Mouse (Mus musculus) midbrain, postnatal 0 days (tissue): Measurements from ENCODE around the gene Mob3c. TPM values are rescaled to one million over a fixed set of nuclear protein-coding genes. Genes with fewer than 3 reads are reported as not detected.

ENCODE experiments used
- ATAC-seq: fragments of 200-750 bp; cut with Nextera tagmentation; 2 replicates; pipeline ENCODE4 v1.8.0; 2017; ENCODE audit warnings: moderate number of reproducible peaks, mild to moderate bottlenecking, moderate TSS enrichment, moderate library complexity; ENCODE audit not compliant: low FRiP score
- DNase-seq: peaks from one replicate; pipeline ENCODE4 v3.0.0-alpha.2; 2015; ENCODE audit warnings: low spot score
- H3K27ac ChIP-seq: fragments of 300-500 bp; sonication (generic); 2 replicates; pipeline ENCODE4 v1.5.1; 2014; ENCODE audit warnings: low read depth, mild to moderate bottlenecking, low read length, mixed read lengths
- H3K27me3 ChIP-seq: fragments of 300-500 bp; sonication (generic); 2 replicates; pipeline ENCODE4 v1.6.1; 2014; ENCODE audit warnings: low read length, control low read depth, mixed read lengths; ENCODE audit not compliant: insufficient read depth
- H3K36me3 ChIP-seq: fragments of 300-500 bp; sonication (generic); 2 replicates; pipeline ENCODE4 v1.6.1; 2014; ENCODE audit warnings: low read length, control low read depth, mixed read lengths; ENCODE audit not compliant: insufficient read depth
- H3K4me1 ChIP-seq: fragments of 300-500 bp; sonication (generic); 2 replicates; pipeline ENCODE4 v1.6.1; 2014; ENCODE audit warnings: mild to moderate bottlenecking, control low read depth, antibody characterized with exemption, low read length, mixed read lengths; ENCODE audit not compliant: insufficient read depth
- H3K4me2 ChIP-seq: fragments of 300-500 bp; sonication (generic); 2 replicates; pipeline ENCODE4 v1.6.1; 2014; ENCODE audit warnings: low read depth, mild to moderate bottlenecking, low read length, mixed read lengths; ENCODE audit not compliant: poor library complexity, severe bottlenecking
- H3K4me3 ChIP-seq: fragments of 300-500 bp; sonication (generic); 2 replicates; pipeline ENCODE4 v1.5.1; 2014; ENCODE audit warnings: low read depth, mild to moderate bottlenecking, low read length, moderate library complexity
- H3K9ac ChIP-seq: fragments of 300-500 bp; sonication (generic); replicated peaks from 2 replicates; pipeline ENCODE4 v1.6.1; 2014; ENCODE audit warnings: mild to moderate bottlenecking, low read length, moderate library complexity, mixed read lengths; ENCODE audit not compliant: poor library complexity, severe bottlenecking
- H3K9me3 ChIP-seq: fragments of 300-500 bp; sonication (generic); 2 replicates; pipeline ENCODE4 v1.6.1; 2016; ENCODE audit warnings: low read length, control low read depth
- CTCF ChIP-seq: IDR thresholded peaks from 2 replicates; pipeline ENCODE4 v1.5.1; 2016; ENCODE audit warnings: antibody characterized with exemption, mild to moderate bottlenecking
- WGBS: fragments of 180-500 bp; shearing (Covaris S2); extraction: QIAGEN DNeasy Blood & Tissue Kit; methylation state at CpG from one replicate; pipeline ENCODE4 v1.1.7; 2014; 5-methylcytosine and 5-hydroxymethylcytosine counted together
- polyA plus RNA-seq: library from polyadenylated mRNA; unstranded; fragments of >200 nt; fragmentation: Nextera tagmentation; extraction: Ambion mirVana; gene quantifications from 2 replicates; pipeline ENCODE4 v1.2.1, GENCODE M21; 2015
- total RNA-seq: library from RNA; depleted of rRNA; stranded (reverse); fragments of >200 nt; gene quantifications from 2 replicates; pipeline ENCODE4 v1.2.3, GENCODE M21; 2014

The Mob3c gene
- total and polyA plus RNA-seq, 2 experiments from 2014 or later, result 3.1 to 12.1 TPM

- H3K27ac ChIP-seq, result no peak overlapping the region
- TF ChIP-seq CTCF, result no peak
Measured at GRCm38 (mm10) chr4:115820199-115820598, 7.7 kb upstream of the Mob3c start.

DNA sequence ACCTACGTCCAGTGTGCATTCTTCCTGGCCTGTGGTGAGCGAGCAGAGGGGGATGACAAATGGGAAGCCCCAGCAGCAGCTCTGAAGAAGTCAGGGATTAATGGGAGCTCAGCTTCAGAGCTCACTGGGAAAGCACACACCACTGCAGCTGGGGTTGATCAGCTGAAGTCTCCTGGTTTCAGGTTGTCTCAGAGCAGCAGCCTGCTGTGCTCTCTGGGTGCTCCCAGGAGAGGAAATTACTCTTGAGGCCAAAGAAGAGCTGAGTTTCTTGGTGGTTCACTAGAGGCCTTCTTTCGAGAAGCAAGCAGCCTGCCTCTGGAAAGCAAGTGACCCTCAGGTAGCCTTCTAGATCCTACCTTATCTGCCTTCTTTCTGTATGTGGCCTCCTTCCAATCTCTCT lies 6.9 kb upstream of the Mob3c start:
- ATAC-seq, result no peak
- WGBS, result 77% methylated on average over 3 of the region's 3 CpGs
- Histone ChIP-seq H3K4me3 (no peak overlapping the region), H3K27ac (no peak overlapping the region), H3K9ac (no peak overlapping the region), H3K4me2 (no peak overlapping the region), H3K4me1 (no peaks in the 10 kb centered on the region), H3K27me3 (no peaks in the 10 kb centered on the region), H3K36me3 (no peaks in the 10 kb centered on the region), H3K9me3 (no peaks in the 10 kb centered on the region)
- no peak for DNase-seq
- no peak for TF ChIP-seq CTCF

More at GRCm38 (mm10) chr4:115820199-115820598, 7.7 kb upstream of the Mob3c start:
- Histone ChIP-seq H3K4me1 (no peaks in the 10 kb centered on the region), H3K36me3 (peaks cover under 1% of the 10 kb centered on the region; the same call in 1 of the 2 replicates), H3K9ac (no peak overlapping the region), H3K9me3 (no peaks in the 10 kb centered on the region), H3K4me3 (no peak overlapping the region), H3K4me2 (no peak overlapping the region), H3K27me3 (no peaks in the 10 kb centered on the region)
- 78% methylated on average over 3 of the region's 3 CpGs for WGBS
- DNase-seq (no peak), ATAC-seq (no peak)

GRCm38 (mm10) chr4:115821431-115821830 lies 6.5 kb upstream of the Mob3c start:
- no peak for ATAC-seq
- no peaks in the 10 kb centered on the region for H3K9me3 ChIP-seq
- H3K4me3 ChIP-seq, result no peak overlapping the region

DNA sequence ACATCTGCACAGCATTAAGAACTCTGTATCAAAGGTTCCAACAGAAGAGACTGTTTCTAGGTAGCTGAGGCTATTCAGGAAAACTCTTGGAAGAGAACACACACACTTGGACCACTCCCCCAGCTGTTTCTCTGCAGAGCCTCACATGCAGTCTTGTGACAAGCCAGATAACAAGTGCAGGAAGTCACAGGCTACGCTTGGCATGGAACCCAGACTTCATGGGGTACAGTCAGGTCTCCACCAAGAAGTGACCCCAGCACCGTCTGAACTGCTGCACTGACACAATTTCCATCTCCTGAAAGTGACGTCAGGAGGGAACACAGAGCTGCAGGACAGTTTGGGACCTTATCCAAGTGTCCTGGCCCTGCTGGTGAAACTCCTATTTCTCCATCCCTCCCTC lies 6.0 kb upstream of the Mob3c start:
- 0 out of 2 replicates have a peak, but pooled peaks cover under 1% of the 10 kb centered on the region for H3K4me1 ChIP-seq
- WGBS, result 75% methylated on average over 3 of the region's 3 CpGs
- H3K36me3 ChIP-seq, result no peaks in the 10 kb centered on the region

More at GRCm38 (mm10) chr4:115821431-115821830, 6.5 kb upstream of the Mob3c start:
- no peaks in the 10 kb centered on the region for H3K27me3 ChIP-seq
- H3K27ac ChIP-seq, result no peak overlapping the region
- no peaks in the 10 kb centered on the region for H3K36me3 ChIP-seq
- no peaks in the 10 kb centered on the region for H3K4me1 ChIP-seq
- no peak overlapping the region for H3K4me2 ChIP-seq
- no peak overlapping the region for H3K9ac ChIP-seq
- no peak for DNase-seq
- TF ChIP-seq CTCF, result no peak

DNA sequence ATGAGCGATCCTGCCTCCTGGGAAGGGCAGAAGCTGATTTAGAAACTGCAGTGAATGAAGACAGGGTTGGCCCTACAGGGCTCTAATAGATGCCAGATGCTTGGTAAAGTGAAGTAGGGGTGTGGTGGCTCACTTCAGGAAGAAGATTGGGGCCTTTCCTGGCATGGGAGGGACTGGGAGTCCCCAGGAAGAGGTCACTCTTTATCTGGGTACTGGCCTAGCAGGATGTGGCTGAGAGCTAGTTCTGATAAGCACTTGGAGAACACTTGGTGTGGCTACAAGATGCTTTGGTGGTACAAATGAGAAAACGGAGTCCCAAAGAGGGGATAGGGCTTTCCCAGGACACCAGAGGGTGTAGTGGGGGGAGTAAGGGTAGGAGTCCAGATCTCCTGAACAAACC lies 3.7 kb upstream of the Mob3c start:
- 78% methylated on average over 2 of the region's 2 CpGs for WGBS
- no peak for DNase-seq

More for the DNA sequence above, 6.0 kb upstream of the Mob3c start:
- Histone ChIP-seq H3K9me3 (no peaks in the 10 kb centered on the region), H3K9ac (no peak overlapping the region), H3K27ac (no peak overlapping the region), H3K27me3 (no peaks in the 10 kb centered on the region), H3K4me3 (no peak overlapping the region), H3K4me2 (no peak overlapping the region)
- DNase-seq (no peak), ATAC-seq (no peak)
- no peak for TF ChIP-seq CTCF

DNA sequence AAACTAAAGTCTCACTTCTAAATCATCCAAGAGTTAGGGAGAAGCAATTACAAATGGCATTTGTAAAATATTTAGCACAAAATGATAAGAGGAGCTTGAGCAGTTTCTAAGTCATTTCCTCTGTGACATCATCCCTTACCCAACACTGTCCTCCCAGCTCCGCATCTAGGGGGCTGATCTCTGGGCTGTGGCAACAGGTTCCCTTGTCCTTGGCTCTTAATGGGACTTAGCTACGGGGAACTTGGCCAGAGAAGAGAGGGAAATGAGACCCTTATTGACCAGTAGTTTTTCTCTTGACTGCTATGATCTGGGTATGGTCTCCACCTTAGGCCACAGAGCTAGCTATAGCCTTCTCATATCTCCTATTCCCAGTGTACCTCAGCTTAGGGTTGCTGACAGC lies 2.6 kb upstream of the Mob3c start:
- Histone ChIP-seq H3K4me1 (peaks cover 4% of the 10 kb centered on the region; the same call in 1 of the 2 replicates), H3K4me3 (no peak overlapping the region), H3K9me3 (no peaks in the 10 kb centered on the region), H3K4me2 (no peak overlapping the region), H3K9ac (no peak overlapping the region), H3K36me3 (no peaks in the 10 kb centered on the region), H3K27me3 (no peaks in the 10 kb centered on the region), H3K27ac (no peak overlapping the region)
- ATAC-seq, result no peak
- TF ChIP-seq CTCF, result no peak
- WGBS, result 89% methylated on average over 2 of the region's 2 CpGs
- no peak for DNase-seq

More for the DNA sequence above, 3.7 kb upstream of the Mob3c start:
- Histone ChIP-seq H3K9ac (no peak overlapping the region), H3K4me2 (no peak overlapping the region), H3K4me1 (peaks cover 4% of the 10 kb centered on the region; the same call in 1 of the 2 replicates), H3K27me3 (no peaks in the 10 kb centered on the region), H3K9me3 (no peaks in the 10 kb centered on the region), H3K4me3 (no peak overlapping the region), H3K36me3 (no peaks in the 10 kb centered on the region), H3K27ac (no peak overlapping the region)
- no peak for TF ChIP-seq CTCF
- no peak for ATAC-seq
